Mouse (Mus musculus): ENCODE measurements around the gene Rtel1. TPM values are rescaled to one million over a fixed set of nuclear protein-coding genes. Genes with fewer than 3 reads are reported as not detected.
"Not testable (repeated sequence)": the region's sequence is repeated elsewhere in the genome, so short reads cannot be mapped to it uniquely, and the experiment has no call there.

The Rtel1 gene
- polyA plus RNA-seq, 1 experiment from 2014 or later, result 57.1 TPM

DNA sequence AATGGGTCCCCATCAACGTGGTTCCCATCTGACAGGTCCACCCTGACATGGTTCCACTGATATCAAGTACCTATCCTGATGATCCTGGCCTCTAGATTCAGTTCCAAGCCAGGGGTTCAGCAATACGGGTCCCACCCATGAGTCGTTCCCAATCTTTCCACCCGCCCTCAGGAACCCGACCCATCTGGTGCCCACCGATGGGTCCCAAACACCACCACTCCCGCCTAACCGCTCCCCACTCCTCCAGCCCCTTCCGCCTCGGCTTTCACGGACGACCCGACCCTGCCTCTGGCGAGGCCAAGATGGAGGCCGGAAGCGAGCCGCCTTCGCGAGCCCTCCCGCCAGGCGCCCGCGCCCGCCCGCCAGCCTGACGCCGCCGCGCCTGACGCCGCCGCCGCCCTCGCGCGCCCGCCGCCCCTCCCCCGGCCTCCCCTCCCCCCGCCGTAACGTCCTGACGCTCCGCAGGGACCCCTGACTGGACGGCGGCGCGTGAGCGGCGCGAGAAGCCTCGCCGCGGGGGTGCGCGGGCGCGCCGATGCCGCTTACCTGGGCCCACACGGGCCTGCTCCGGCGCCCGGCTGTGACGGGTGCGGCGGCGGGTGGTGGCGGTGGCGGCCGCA, 32.1 kb upstream of the Rtel1 start:
- peak overlapping the region; percentile 79 for H3K9ac ChIP-seq (ENCODE audit: low read length)
- peak overlapping the region; percentile 91 for H3K4me2 ChIP-seq (ENCODE audit: low read length)
- ATAC-seq (replicated peaks; ENCODE audit: low FRiP score, low TSS enrichment, low read depth) (peak; percentile 87), DNase-seq (ENCODE audit: low spot score) (peak; percentile 92)
- 0% methylated on average over 36 of the region's 71 CpGs for WGBS
- H3K4me3 ChIP-seq (ENCODE audit: low read depth, low read length), result peak overlapping the region; percentile 59
- H3K27ac ChIP-seq (ENCODE audit: low read depth), result peak overlapping the region; percentile 89
- peaks cover 13% of the 10 kb centered on the region for H3K4me1 ChIP-seq (replicated peaks; ENCODE audit: control insufficient read depth, insufficient read depth, low read length)
- no peaks in the 10 kb centered on the region for H3K27me3 ChIP-seq (replicated peaks; ENCODE audit: control insufficient read depth, insufficient read depth, low read length)
- H3K9me3 ChIP-seq (ENCODE audit: control insufficient read depth, low read length), result no peaks in the 10 kb centered on the region
- peaks cover 12% of the 10 kb centered on the region; the same call in 1 of the 2 replicates for H3K36me3 ChIP-seq (ENCODE audit: control insufficient read depth, insufficient read depth, low read length)

DNA sequence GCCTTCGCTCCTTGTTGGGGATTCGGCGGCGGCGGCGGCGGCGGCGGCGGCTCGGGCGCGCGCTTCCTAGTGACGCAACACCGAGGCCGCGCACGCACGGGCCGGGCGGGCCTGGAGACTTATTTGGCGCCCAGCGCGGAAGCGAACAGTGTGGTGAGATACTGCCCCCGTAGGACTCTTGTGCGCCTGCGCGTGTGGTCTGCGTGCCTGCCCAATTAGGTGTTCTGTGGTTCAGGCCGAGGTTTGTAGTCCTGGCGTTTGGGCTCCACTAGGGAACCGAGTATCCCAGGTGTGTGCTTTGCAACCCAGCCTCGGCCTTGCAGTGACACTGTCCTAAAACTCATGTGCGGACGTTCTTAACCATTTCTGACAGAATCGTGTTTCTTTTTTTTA, 31.6 kb upstream of the Rtel1 start, which contains the start of gene Gmeb2:
Gmeb2 (minus strand) TSS at position 78 of the 393 bp plus-strand sequence.
- DNase-seq (ENCODE audit: low spot score), result peak; percentile 90
- Histone ChIP-seq H3K4me1 (replicated peaks; ENCODE audit: control insufficient read depth, insufficient read depth, low read length) (peaks cover 13% of the 10 kb centered on the region), H3K36me3 (ENCODE audit: control insufficient read depth, insufficient read depth, low read length) (peaks cover 12% of the 10 kb centered on the region; the same call in 1 of the 2 replicates), H3K9ac (ENCODE audit: low read length) (peak within 1 kb of the TSS; percentile 79), H3K27ac (ENCODE audit: low read depth) (peak within 1 kb of the TSS; percentile 89), H3K4me3 (ENCODE audit: low read depth, low read length) (peak within 1 kb of the TSS; percentile 59), H3K4me2 (ENCODE audit: low read length) (peak within 1 kb of the TSS; percentile 91)
- 4% methylated on average over 24 of the region's 38 CpGs for WGBS
- H3K9me3 ChIP-seq (ENCODE audit: control insufficient read depth, low read length); H3K27me3 ChIP-seq (replicated peaks; ENCODE audit: control insufficient read depth, insufficient read depth, low read length): not testable (repeated sequence)
- ATAC-seq (replicated peaks; ENCODE audit: low FRiP score, low TSS enrichment, low read depth), result peak; percentile 98

DNA sequence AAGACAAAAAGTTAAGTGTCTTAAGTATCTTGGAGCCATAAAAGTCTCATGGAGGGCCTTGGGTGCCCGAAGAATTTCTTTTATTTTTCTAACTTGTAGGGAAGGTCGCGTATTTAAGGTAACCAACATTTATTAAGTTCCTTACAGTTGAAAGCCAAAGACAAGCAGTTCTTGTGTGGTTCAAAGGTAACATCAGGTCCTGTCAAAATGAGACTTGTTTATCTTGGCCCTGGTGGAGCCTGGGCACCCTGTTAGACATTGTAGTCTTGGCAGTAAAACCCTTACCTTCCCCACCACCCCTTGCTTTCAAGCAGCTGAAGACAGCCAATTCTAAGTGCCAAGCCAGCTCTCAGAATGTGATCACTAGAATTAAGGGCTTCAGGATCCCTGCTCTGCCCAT, 30.8 kb upstream of the Rtel1 start:
- peak overlapping the region; percentile 53 for H3K9ac ChIP-seq (ENCODE audit: low read length)
- H3K9me3 ChIP-seq (ENCODE audit: control insufficient read depth, low read length), result no peaks in the 10 kb centered on the region
- DNase-seq (ENCODE audit: low spot score) (no peak), ATAC-seq (replicated peaks; ENCODE audit: low FRiP score, low TSS enrichment, low read depth) (no peak)
- no peaks in the 10 kb centered on the region for H3K27me3 ChIP-seq (replicated peaks; ENCODE audit: control insufficient read depth, insufficient read depth, low read length)
- peak overlapping the region; percentile 59 for H3K4me3 ChIP-seq (ENCODE audit: low read depth, low read length)
- H3K27ac ChIP-seq (ENCODE audit: low read depth), result peak overlapping the region; percentile 89; the same call in 1 of the 2 replicates
- H3K4me2 ChIP-seq (ENCODE audit: low read length), result peak overlapping the region; percentile 53
- H3K4me1 ChIP-seq (replicated peaks; ENCODE audit: control insufficient read depth, insufficient read depth, low read length), result peaks cover 13% of the 10 kb centered on the region
- peaks cover 8% of the 10 kb centered on the region; the same call in 1 of the 2 replicates for H3K36me3 ChIP-seq (ENCODE audit: control insufficient read depth, insufficient read depth, low read length)
- WGBS, result 72% methylated on average over 3 of the region's 3 CpGs

DNA sequence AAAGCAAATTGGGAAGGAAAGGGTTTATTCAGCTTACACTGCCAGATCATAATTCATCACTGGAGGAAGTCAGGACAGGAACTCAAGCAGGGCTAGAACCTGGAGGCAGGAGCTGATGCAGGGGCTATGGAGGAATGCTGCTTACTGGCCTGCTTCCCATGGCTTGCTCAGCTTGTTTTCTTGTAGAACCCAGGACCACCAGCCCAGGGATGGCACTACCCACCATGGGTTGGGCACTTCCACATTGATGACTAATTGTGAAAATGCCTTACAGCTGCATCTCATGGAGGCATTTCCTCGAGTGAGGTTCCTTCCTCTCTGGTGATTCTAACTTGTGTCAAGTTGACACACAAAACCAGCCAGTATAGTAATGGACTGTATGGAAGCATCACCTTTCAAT, 28.6 kb upstream of the Rtel1 start:
- Histone ChIP-seq H3K27ac (ENCODE audit: low read depth) (no peak overlapping the region), H3K4me3 (ENCODE audit: low read depth, low read length) (no peak overlapping the region), H3K4me2 (ENCODE audit: low read length) (no peak overlapping the region), H3K9ac (ENCODE audit: low read length) (no peak overlapping the region), H3K4me1 (replicated peaks; ENCODE audit: control insufficient read depth, insufficient read depth, low read length) (peaks cover 13% of the 10 kb centered on the region), H3K9me3 (ENCODE audit: control insufficient read depth, low read length) (no peaks in the 10 kb centered on the region), H3K36me3 (ENCODE audit: control insufficient read depth, insufficient read depth, low read length) (0 out of 2 replicates have a peak, but pooled peaks cover 2% of the 10 kb centered on the region), H3K27me3 (replicated peaks; ENCODE audit: control insufficient read depth, insufficient read depth, low read length) (no peaks in the 10 kb centered on the region)
- DNase-seq (ENCODE audit: low spot score) (no peak), ATAC-seq (replicated peaks; ENCODE audit: low FRiP score, low TSS enrichment, low read depth) (no peak)
- WGBS, result 83% methylated on average over 1 of the region's 1 CpGs

DNA sequence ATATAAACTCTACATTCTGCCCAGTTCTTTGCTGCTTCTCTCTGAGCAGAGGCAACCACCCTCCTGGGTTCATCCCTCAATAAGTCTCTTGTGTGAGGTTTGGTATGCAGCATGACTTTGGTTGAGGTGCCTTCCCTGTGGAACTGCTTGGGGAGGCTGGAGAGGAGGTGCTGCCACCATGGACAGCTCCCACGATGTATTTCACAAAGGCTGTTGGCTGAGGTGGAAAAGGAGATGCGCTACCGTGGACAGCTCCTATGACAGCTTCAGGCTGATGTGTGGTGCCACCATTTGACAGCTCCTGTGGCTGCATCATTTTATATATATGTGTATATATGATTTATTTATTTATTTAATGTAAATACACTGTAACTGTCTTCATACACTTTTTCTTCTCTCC, 17.5 kb upstream of the Rtel1 start:
- Histone ChIP-seq H3K27me3 (replicated peaks; ENCODE audit: control insufficient read depth, insufficient read depth, low read length) (peaks cover 14% of the 10 kb centered on the region), H3K9me3 (ENCODE audit: control insufficient read depth, low read length) (no peaks in the 10 kb centered on the region), H3K4me1 (replicated peaks; ENCODE audit: control insufficient read depth, insufficient read depth, low read length) (no peaks in the 10 kb centered on the region), H3K36me3 (ENCODE audit: control insufficient read depth, insufficient read depth, low read length) (peaks cover 19% of the 10 kb centered on the region), H3K9ac (ENCODE audit: low read length) (no peak overlapping the region), H3K4me3 (ENCODE audit: low read depth, low read length) (no peak overlapping the region), H3K4me2 (ENCODE audit: low read length) (no peak overlapping the region), H3K27ac (ENCODE audit: low read depth) (no peak overlapping the region)
- DNase-seq (ENCODE audit: low spot score), result peak; percentile 63
- 34% methylated on average over 3 of the region's 3 CpGs for WGBS
- ATAC-seq (replicated peaks; ENCODE audit: low FRiP score, low TSS enrichment, low read depth), result no peak

DNA sequence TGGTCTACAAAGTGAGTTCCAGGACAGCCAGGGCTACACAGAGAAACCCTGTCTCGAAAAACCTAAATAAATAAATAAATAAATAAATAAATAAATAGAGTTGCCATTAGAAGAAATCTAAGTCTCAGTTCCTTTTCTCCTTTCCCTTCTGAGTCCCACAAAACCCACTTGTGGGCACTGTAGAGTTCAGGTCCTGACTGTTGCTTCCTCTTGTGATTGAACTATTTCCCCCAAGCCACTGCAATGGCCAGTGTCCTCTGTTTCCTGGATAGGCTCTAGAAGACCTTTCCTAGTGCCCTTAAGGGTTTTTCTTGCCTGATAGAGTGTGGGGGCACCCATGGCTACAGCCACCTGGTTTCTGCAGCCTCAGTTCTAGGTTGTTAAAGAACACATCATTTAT, 14.6 kb upstream of the Rtel1 start:
- Histone ChIP-seq H3K4me2 (ENCODE audit: low read length) (no peak overlapping the region), H3K4me1 (replicated peaks; ENCODE audit: control insufficient read depth, insufficient read depth, low read length) (no peaks in the 10 kb centered on the region), H3K27me3 (replicated peaks; ENCODE audit: control insufficient read depth, insufficient read depth, low read length) (peaks cover 23% of the 10 kb centered on the region), H3K4me3 (ENCODE audit: low read depth, low read length) (no peak overlapping the region), H3K9ac (ENCODE audit: low read length) (no peak overlapping the region), H3K9me3 (ENCODE audit: control insufficient read depth, low read length) (no peaks in the 10 kb centered on the region), H3K27ac (ENCODE audit: low read depth) (no peak overlapping the region), H3K36me3 (ENCODE audit: control insufficient read depth, insufficient read depth, low read length) (peaks cover 18% of the 10 kb centered on the region)
- 83% methylated on average over 1 of the region's 1 CpGs for WGBS
- ATAC-seq (replicated peaks; ENCODE audit: low FRiP score, low TSS enrichment, low read depth) (no peak), DNase-seq (ENCODE audit: low spot score) (no peak)

DNA sequence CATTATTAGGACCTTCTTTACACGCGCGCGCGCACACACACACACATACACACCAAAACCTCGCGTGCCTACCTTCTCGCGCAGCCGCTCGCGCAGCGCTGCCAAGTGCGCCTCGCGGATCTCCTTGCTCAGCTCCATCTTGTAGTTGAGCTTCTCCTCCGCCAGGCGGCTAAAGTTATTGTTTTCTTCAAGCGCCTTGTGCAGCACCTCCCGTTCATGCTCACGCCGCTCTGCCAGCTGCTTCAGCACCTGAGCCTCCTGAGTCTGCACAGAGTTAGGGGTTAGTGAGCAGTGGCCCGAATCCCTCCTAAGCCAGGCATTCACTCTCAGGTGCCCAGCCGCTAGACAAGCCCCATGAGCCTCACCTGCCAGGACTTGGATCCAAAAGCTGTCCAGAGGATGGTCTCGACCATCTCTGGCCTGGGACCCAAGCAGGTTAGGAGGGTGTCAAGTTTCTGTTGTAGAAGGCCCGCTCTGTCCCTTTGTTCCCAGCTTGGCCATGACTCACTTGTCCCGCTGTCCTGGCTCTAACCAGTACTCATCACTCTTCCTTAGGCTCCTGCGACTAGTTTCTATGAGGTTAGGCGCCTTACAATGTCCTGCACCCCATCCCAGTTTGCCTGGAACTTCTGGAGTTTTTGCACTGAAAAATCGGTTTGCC, 12.3 kb upstream of the Rtel1 start:
- 12% methylated on average over 30 of the region's 30 CpGs for WGBS
- H3K4me3 ChIP-seq (ENCODE audit: low read depth, low read length), result 0 out of 2 replicates have a peak overlapping the region, but pooled peaks have one; percentile 5
- no peak overlapping the region for H3K27ac ChIP-seq (ENCODE audit: low read depth)
- DNase-seq (ENCODE audit: low spot score), result peak; percentile 66
- no peak overlapping the region for H3K4me2 ChIP-seq (ENCODE audit: low read length)
- peaks cover 34% of the 10 kb centered on the region for H3K27me3 ChIP-seq (replicated peaks; ENCODE audit: control insufficient read depth, insufficient read depth, low read length)
- no peaks in the 10 kb centered on the region for H3K9me3 ChIP-seq (ENCODE audit: control insufficient read depth, low read length)
- H3K36me3 ChIP-seq (ENCODE audit: control insufficient read depth, insufficient read depth, low read length), result no peaks in the 10 kb centered on the region
- no peaks in the 10 kb centered on the region for H3K4me1 ChIP-seq (replicated peaks; ENCODE audit: control insufficient read depth, insufficient read depth, low read length)
- ATAC-seq (replicated peaks; ENCODE audit: low FRiP score, low TSS enrichment, low read depth), result 0 out of 2 replicates have a peak, but pooled peaks have one; percentile 53
- H3K9ac ChIP-seq (ENCODE audit: low read length), result no peak overlapping the region

DNA sequence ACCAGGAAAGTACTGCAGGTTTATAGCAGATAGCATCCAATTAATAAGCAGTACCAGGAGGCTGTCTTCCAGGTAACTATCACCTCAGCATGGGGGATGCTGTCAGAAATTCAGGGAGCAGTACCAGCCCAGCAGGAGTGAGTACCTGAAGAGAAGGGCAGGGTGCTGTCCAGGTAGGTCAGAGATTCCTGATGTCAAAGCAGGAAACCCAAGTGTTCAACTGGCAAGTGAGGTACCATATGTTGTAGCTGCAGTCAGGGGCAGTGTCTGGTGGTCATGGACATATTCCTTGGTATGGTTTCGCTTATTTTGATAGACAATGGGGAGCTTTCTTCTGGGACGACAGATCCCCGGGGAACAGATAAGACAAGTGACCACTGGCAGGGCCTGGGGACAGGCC, 7.1 kb upstream of the Rtel1 start:
- Histone ChIP-seq H3K9me3 (ENCODE audit: control insufficient read depth, low read length) (no peaks in the 10 kb centered on the region), H3K36me3 (ENCODE audit: control insufficient read depth, insufficient read depth, low read length) (no peaks in the 10 kb centered on the region), H3K27me3 (replicated peaks; ENCODE audit: control insufficient read depth, insufficient read depth, low read length) (peaks cover 52% of the 10 kb centered on the region), H3K27ac (ENCODE audit: low read depth) (no peak overlapping the region), H3K9ac (ENCODE audit: low read length) (no peak overlapping the region), H3K4me2 (ENCODE audit: low read length) (no peak overlapping the region), H3K4me3 (ENCODE audit: low read depth, low read length) (no peak overlapping the region), H3K4me1 (replicated peaks; ENCODE audit: control insufficient read depth, insufficient read depth, low read length) (no peaks in the 10 kb centered on the region; the same call in 1 of the 2 replicates)
- no peak for DNase-seq (ENCODE audit: low spot score)
- 67% methylated on average over 3 of the region's 3 CpGs for WGBS
- ATAC-seq (replicated peaks; ENCODE audit: low FRiP score, low TSS enrichment, low read depth), result no peak

Data from intestine, embryonic 14.5 days (tissue).